Mouse (Mus musculus) heart, postnatal 10 days (tissue): ENCODE measurements at regions not wholly inside any gene's neighbourhood (a gene's known extent, or its start where the extent isn't known, plus 50 kb on each side); places are given as distances from the start of the nearest gene placed in this dataset.

Experiments
- DNase-seq, 2 experiments: peaks; one replicate each; pipeline ENCODE4 v3.0.0; 2021
- intact Hi-C: fragments of 180-260 bp; cut with DNase I; formaldehyde crosslinking; loops from one replicate; pipeline ENCODE4 v1.15.1; 2025

DNA sequence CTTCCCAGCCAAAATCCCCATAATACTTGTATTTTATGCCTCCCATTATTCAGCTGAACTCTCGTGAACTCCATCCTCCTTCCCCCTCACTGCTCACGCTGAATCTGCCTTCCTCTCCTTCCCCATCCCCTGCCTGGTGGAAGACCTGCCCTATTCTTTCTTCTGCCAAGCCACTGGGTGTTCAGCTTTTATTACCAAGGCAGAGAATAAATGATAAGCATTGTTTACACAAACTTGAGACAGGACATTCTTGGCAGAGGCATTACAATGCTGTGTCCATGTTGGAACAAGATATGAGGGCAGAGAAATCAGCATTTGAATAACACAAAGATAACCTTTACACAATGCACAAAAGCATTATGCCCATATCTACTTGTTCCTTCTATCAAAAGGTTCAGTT lies 80.2 kb downstream of the Dhrs2 start:
- intact Hi-C loops: no loop called here
- DNase-seq: peak in 1 of 2 experiments; percentile 23

DNA sequence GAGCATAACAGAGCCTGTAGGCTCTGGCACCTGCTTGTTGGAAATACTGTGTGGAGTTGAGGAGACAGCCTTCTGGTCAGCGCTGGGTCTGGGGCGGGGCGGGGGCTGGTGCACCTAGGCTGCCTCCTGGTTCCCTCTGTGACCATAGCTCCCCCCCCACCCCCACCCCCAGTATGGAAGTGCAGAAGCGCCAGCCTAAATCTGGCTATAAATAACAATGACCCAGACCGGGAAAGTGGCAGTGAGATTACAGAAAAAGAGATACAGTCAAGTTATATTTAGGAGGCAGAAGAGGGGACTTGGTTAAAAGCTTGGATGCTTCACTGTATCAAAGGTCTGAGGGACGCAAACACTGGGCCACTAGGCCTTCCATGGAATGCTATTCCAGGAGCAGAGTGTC lies 91.8 kb downstream of the Dhrs2 start:
- intact Hi-C loops: no loop called here
- peak; percentile 15 to 36 for DNase-seq

DNA sequence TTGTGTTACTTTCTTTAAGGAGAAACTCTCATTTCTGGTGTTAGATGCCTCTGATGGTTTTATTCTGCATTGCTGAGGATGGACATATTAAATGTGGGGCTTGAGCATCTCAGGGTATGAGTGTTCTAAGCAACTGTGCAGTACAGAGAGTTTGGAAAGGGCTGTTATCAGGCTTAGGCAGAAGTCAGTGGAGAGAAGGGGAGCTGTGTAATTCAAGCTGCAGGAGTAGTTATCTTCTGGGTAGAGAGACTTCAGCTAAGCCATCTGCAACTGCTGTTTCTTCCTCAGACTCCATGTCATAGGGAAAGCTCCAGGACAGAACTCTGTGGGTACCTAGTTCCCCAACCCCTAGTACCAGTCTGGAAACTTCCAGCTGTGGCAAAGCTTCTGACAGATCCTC lies 102.1 kb downstream of the Dhrs2 start:
- intact Hi-C loops: no loop called here

DNA sequence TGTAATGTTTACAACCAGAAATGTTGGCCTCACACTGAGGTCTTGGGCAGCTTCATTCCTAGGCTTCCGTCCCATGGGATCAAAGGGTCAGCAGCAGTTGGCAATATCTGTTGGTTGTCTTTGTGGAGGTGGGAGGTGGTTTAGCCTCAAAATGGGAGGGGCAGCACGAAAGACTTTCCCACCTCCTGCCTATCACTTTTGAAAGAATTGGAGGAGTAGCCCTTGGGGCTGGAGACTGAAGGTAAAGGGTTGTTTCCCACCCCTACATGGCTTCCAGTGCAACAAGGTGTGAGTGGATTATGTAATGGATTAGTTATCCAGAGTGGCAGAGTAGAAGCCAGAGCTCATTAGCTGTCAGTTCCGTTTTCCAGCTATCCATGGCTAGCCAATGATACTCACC lies 102.5 kb downstream of the Dhrs2 start:
- intact Hi-C loops: no loop called here
- no peak for DNase-seq

More for the DNA sequence above, 102.1 kb downstream of the Dhrs2 start:
- no peak for DNase-seq

DNA sequence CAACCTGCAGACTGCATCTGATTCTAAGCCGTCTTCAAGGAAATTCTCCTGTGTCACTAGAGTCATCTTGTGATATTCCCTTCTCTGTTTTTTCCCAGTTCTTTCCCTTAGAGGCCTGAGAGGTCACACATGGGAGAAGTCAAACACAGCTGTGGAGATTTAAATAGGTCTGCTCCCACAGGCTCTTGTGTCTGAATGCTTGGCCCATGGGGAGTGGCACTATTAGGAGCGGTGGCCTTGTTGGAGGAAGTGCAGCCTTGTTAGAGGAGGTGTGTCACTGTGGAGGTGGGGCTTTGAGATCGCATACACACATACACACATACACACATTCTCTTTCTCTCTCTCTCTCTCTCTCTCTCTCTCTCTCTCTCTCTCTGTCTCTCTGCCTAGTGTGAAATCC lies 112.0 kb downstream of the Dhrs2 start:
- intact Hi-C loops: no loop called here
- no peak for DNase-seq

DNA sequence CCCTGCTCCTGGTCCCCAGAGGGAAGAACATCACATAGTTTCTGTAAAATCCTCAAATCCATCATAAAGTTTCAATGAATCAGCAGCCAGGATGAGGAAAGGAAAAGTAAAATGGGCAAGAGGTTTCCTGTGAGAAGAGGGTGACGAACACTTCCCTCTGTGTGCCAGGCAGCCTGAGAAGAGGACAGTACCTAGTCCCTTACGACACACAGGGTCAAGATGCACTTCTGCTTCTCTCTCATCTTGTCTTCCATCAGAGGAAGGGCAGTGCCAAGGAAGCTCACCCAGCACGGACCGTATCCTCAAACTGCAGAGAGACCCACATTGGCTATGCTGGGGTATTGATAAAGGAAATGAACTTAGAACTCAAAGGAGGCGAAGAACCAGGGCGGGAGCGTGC lies 112.5 kb downstream of the Dhrs2 start:
- intact Hi-C loops: no loop called here
- DNase-seq: no peak

DNA sequence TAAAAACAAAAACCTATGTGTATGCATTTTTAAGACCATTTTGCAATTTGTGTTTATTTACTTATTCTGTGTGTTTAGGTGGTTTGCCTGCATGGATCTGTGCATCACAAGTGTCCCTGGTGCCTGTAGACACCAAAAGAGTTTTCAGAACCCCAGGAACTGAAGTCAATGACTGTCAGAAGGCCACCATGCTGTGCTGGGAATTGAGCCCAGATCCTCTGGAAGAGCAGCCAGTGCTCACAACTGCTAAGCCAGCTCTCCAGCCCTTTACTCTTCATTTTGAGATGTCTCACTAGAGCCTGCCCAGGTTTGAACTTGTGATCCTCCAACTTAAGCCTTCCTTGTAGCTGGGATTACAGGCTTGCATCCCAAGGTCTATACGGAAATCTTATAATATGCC lies 113.8 kb downstream of the Dhrs2 start:
- intact Hi-C loops: no loop called here
- DNase-seq: no peak

DNA sequence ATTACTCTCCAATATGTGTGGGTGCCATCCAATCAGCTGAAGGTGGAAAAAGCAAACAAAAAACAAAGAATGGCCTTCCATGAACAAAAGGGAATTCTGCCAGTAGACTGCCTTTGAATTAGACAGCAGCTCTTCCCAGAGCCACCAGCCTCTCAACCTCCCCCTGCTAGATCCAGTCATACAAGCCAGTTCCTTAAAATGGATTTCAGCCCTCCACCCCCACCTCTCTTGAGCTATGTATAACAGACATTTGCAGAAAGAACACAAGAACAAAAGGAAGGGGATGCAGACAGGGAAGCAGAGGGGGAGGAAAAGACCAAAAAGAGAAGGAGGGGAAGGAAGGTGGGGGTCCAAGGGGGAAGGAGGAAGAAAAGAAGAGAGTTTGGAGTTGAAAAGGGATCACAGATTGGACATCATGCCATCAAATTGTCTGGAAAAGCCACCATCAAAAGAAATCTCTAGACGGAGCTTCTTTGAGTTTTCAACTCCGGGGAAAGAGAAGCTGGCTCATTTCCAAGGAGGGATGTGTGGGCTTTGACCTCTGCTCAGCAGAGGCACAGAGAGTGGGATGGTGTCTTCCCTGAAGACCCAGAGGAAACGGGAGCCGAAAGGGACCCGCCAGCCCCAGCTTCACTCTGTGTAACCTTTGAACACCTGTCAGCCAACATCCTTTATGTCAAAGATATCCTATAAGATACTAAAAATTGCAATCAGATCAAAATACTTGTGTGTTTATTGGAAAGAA lies 114.8 kb downstream of the Dhrs2 start:
- intact Hi-C loops: no loop called here
- DNase-seq: no peak

DNA sequence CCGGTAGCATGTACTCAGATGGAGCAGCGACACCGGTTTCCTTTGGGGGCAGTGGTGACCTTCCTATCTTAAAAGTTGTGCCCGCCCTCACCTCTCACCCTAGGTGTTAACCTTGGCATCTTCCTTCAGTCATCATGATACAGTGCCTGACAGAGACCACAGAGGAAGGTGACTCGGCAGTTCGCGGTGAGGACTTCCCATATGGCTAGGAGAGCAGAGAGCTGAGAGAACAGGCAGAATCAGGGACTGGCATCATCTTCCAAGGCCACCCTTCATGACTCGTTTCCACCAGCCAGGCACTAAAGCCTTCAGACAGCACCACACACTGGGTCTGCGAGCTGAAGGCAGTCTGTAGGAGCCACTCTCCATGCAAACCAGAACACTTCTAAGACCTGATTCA lies 116.2 kb downstream of the Dhrs2 start:
- intact Hi-C loops: no loop called here
- peak in 1 of 2 experiments; percentile 19 for DNase-seq

DNA sequence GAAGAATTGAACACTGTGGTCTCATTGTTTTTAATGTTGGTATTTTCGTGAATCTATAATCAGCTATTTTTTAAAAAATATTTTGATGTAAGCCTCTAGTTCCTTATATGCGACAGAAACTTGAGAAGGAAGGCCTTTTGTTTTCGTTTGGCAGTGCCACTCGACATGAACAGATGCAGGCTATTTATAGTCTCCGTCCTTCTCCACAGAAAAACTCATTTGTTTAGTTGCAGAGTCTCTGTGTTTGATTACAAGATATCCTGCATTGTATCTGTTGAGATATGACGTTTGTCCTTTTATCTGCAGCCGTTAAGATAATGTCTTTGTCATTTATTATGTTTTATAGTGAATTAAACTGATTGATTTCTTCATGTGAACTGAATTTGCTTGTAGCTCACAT lies 116.7 kb downstream of the Dhrs2 start:
- no peak for DNase-seq
- intact Hi-C loops: no loop called here

DNA sequence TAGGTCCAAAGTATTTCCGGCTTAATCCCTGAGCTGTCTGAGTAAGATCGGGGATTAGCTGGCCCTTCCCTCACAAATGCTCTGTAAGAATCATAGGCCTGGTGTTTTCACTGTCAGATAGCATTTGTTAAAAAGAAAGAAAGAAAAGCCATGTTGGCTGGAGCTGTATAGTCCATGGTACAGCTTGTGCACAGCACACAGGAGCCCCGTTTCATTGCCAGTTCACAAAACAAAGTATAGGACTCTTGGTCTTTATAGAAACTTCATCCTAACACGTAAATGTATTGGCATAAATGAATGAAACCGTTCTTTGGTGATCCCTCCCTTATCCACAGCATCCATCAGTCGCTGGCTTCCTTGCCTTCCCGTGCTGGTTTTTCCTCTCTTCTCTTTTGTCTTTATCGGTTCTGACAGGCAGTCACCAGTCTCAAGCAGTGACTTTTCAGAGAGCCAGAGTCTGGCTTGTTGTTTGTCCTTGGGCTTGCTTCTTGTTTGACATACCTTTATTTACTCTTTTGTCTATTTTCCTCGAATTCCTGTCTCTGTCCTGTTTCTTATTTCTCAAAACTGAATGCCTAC lies 117.3 kb downstream of the Dhrs2 start:
- no peak for DNase-seq
- intact Hi-C loops: no loop called here

DNA sequence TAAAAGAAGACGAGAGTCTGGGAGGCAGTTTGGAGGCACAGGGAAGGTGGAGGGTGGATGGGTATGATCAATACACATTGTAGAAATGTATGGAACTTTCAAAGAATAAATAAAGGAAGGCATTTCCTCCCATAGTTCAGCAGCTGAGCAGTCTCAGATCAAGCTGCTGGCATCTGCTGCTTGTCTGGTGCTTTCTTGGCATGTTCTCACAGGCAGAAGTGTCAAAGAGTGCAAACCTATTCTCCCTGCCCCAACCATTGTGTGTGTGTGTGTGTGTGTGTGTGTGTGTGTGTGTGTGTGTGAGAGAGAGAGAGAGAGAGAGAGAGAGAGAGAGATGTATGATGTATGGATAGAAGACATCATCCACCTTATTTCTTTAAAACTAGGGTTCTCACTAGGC lies 121.5 kb downstream of the Dhrs2 start:
- intact Hi-C loops: no loop called here
- DNase-seq: no peak

DNA sequence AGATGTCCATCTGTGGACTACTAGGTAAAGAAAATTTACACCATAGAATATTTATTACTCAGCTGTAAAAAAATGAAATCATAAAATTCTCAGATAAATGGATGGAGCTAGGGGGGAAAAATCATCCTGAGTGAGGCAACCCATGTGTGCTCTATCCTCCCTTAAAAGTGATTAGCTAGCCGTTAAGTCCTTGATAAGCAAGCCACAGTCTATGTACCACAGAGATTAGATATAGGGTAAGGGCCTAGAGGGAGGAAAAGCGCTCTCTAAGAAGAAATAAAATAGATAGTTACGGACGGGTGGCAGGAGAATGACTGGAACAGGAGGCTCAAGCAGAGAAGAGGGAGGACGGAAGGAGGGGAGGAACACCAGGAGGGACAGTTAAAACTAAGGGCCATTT lies 122.1 kb downstream of the Dhrs2 start:
- no peak for DNase-seq
- intact Hi-C loops: no loop called here

DNA sequence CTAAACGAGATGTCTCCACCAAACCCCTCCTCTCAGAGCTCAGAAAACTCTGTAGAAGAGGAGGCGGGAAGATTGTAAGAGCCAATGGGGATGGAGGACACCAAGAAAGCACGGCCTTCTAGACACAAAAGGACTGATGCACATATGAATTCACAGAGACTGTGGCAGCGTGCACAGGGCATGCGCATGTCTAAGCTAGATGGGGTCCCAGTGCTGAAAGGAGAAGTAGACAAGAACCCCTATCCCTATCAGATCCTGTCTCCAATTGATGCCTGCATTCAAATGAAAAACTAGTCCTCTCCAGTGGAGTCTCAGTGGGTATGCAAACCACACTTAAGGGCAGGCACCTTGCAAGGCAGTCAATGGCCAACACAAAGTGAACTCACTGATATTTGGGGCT lies 123.3 kb downstream of the Dhrs2 start:
- intact Hi-C loops: no loop called here
- DNase-seq: no peak

DNA sequence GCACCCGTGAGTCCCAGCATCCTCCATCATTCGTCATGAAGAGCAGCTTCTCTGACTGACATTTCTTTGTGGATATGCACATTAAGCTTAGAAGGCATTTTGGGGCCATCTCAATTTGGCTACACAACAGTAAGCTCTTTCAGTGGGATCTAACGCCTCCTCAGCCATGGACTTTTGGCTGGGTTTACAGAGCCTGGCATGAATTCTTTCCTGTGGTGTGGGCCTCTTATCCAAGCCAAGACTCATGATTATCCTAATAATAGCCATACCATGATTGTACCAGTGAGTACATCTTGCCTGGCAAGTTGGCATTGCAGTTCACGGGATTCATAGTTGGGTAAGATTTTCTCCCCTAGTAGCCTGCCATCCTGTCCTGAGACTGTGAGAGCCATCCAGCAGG lies 126.3 kb downstream of the Dhrs2 start:
- intact Hi-C loops: no loop called here
- DNase-seq: peak; percentile 21 to 62

DNA sequence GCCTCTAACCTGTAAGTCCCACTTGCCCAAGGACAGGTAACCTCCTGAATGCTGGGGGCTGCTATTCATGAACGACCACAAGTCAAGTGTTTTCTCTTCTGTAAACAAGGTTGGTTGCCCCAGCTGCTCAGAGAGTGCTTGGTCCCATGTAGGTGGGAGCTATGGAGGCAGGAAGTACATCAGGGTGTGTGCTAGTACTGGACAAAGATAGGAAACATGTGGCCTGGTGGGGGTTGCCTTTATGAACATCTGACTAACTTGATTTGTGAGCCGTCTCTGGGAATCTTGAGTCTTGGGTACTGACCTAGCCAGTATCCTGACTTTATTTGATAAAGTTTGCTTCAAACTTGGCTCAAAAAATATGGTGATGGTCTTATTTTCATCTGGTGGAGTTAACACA lies 121.3 kb upstream of the Dhrs4 start:
- DNase-seq: no peak
- intact Hi-C loops: no loop called here

DNA sequence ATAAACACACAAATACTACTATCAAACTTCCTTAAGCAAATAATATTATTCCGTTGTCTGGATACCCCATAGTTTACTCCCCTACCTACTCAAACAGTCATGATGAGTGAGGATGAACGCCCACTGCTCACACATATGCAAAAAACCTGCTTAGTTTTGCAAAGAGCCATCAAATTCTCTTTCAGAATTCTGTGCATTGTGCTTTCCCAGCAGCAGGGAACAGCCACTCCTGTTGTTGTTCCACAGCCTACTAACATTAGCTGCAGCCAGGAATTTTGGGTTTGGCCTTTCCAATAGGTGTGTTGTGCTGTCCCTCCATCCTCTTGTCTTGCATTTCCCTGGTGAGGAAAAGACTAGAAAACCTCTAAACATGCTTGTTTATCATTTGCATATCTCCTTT lies 120.1 kb upstream of the Dhrs4 start:
- no peak for DNase-seq
- intact Hi-C loops: no loop called here

DNA sequence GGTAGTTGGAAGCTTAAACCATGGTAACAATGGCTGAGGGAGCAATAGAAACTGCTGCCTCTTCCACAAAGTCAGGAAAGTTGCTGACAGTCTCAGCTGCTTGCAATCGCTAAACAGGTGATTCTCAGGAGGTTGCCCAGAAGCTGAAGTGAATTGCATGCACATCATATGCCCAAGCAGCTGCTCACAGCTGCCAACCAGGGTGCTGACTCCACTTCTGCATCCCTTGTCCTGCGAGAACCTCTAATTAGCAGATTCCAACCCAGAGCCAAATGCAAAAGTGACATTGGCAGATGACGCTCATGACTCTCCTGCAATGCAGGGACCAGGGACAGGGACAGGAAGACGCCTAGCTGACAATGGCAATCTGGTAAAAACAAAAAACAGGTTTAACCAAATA lies 116.2 kb upstream of the Dhrs4 start:
- no peak for DNase-seq
- intact Hi-C loops: no loop called here

DNA sequence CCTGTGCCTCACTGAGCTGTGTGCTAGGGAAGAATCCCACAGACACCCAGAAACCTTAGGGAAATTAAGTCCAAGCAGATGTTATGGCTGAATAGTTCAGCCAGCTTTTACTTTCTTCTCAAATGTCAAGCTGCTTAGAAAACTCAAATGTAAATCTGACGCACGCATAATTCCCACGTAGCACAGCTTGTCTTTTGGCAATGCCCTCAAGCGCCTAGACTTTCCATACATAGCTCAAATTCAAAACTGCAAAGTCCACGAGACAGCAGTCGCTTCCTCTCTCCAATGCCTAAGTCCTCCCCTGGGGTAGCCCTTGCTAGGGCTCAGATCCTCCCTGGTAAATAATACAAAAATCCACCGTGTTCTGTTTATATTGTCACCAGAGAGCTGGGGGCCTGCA lies 115.8 kb upstream of the Dhrs4 start:
- DNase-seq: no peak
- intact Hi-C loops: no loop called here

DNA sequence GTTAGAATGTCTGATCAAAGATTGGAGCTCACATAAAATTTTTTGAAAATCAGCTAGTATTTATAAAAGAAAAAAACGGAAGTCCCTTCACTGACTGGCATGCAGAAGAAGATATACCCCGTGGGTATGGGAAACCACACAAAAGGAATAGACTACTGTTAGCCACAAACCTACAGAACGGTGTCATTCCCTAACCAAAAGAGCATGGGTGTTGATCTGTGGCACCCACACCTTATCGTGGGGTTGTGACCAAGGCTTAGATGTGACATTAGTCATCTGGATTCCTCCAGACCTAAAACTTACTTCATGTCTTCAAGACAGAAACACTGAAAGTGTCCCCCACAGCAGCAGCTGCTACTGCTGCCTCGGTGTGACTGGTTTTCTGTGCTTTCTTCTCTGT lies 108.2 kb upstream of the Dhrs4 start:
- DNase-seq: no peak
- intact Hi-C loops: no loop called here

DNA sequence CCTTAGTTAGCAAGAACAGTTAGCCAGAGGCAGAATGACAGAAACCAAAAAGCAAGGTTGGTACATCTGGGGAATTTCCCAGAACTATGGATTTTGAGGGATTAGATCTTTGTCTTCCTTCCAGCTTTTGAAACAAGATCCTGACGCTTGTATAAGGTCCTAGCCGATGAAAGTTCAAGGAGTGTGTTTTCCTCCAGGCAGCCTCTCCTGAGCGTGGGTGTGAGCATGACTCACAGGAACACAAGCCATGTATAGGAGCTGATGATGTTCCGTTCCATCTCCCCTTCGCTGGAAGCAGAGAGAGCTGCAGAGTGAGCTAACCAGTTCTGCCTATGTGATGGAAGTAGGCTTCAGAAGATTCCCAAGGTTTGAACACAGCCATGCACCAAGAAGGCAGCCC lies 105.6 kb upstream of the Dhrs4 start:
- no peak for DNase-seq
- intact Hi-C loops: no loop called here

DNA sequence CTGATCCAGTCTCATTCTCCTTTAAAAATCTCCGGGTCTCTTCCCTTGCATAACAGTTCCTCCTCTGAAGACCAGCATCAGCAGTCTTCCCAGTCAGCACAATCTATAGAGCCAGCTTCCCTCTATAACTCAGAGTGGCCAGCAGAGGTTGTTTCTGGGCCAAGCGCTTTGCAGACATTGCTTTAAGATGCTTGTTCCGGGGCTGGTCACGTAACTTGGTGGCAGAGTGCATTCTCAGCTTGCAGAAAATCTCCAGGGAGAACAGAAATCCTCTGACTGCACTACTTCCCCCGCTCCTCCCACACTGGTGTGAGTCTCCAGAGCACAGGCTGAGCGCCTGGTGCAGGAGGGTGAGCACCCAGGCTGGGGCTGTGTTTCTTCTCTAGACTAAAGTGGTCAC lies 91.8 kb upstream of the Dhrs4 start:
- intact Hi-C loops: no loop called here

DNA sequence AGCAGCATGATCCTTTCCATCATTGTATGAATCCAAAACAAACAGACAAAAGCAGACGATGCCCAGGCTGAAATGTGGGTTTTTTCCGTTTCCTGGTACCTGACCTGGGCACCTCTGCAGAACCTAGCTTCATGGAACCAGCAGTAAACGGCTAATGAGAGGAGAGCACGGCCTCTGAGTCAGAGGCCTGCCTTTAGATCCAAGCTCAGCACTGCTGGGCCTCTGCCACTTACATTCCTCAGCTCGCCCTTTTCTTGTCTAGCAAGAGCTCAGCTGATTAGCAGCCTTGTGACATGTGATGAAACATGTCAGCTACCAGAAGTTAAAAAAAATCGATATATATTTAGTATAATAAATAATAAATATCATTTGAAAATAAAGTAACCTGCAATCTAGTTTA lies 91.2 kb upstream of the Dhrs4 start:
- DNase-seq: peak; percentile 63 to 71
- intact Hi-C loops: no loop called here

More for the DNA sequence above, 91.8 kb upstream of the Dhrs4 start:
- DNase-seq: peak; percentile 56 to 60
